Mouse (Mus musculus): ENCODE data around the gene Tnf. TPM values are rescaled to one million over a fixed set of nuclear protein-coding genes. Genes with fewer than 3 reads are reported as not detected.
A peak's percentile ranks its signal among the peaks of the same experiment; 100 is the strongest.

The Tnf gene
- polyA plus RNA-seq, 1 experiment from 2014 or later: 0.14 TPM

GRCm38 (mm10) chr17:35155451-35155850 is 46.4 kb downstream of the Tnf start:
- no peaks in the 10 kb centered on the region for H3K9me3 ChIP-seq (replicated peaks)
- no peak overlapping the region for H3K9ac ChIP-seq
- no peaks in the 10 kb centered on the region for H3K27me3 ChIP-seq
- ATAC-seq (ENCODE audit: low FRiP score): no peak
- H3K4me1 ChIP-seq: no peaks in the 10 kb centered on the region
- H3K27ac ChIP-seq: no peak overlapping the region
- no peak overlapping the region for H3K4me3 ChIP-seq
- no peak overlapping the region for H3K4me2 ChIP-seq (replicated peaks)
- peaks cover 98% of the 10 kb centered on the region for H3K36me3 ChIP-seq
- WGBS: 96% methylated on average over 12 of the region's 12 CpGs

- no peak for ATAC-seq (ENCODE audit: low FRiP score)
- H3K4me3 ChIP-seq: no peak overlapping the region
- no peak overlapping the region for H3K4me2 ChIP-seq (replicated peaks)
- no peak overlapping the region for H3K9ac ChIP-seq
- peaks cover 98% of the 10 kb centered on the region for H3K36me3 ChIP-seq
- no peaks in the 10 kb centered on the region for H3K4me1 ChIP-seq
- no peaks in the 10 kb centered on the region for H3K9me3 ChIP-seq (replicated peaks)
- no peaks in the 10 kb centered on the region for H3K27me3 ChIP-seq
- H3K27ac ChIP-seq: no peak overlapping the region; the same call in 1 of the 2 replicates
- 76% methylated on average over 7 of the region's 7 CpGs for WGBS
Measured at GRCm38 (mm10) chr17:35154616-35155015, 47.2 kb downstream of the Tnf start.

GRCm38 (mm10) chr17:35153931-35154330 is 47.9 kb downstream of the Tnf start:
- Histone ChIP-seq H3K9ac (no peak overlapping the region), H3K4me1 (no peaks in the 10 kb centered on the region), H3K4me2 (replicated peaks) (no peak overlapping the region), H3K27ac (no peak overlapping the region), H3K4me3 (no peak overlapping the region), H3K36me3 (peaks cover 98% of the 10 kb centered on the region), H3K27me3 (no peaks in the 10 kb centered on the region), H3K9me3 (replicated peaks) (no peaks in the 10 kb centered on the region)
- 93% methylated on average over 4 of the region's 4 CpGs for WGBS
- no peak for ATAC-seq (ENCODE audit: low FRiP score)

GRCm38 (mm10) chr17:35153077-35153476 is 48.7 kb downstream of the Tnf start:
- no peaks in the 10 kb centered on the region for H3K27me3 ChIP-seq
- ATAC-seq (ENCODE audit: low FRiP score): no peak
- WGBS: 92% methylated on average over 9 of the region's 9 CpGs
- no peak overlapping the region for H3K4me3 ChIP-seq
- H3K9me3 ChIP-seq (replicated peaks): no peaks in the 10 kb centered on the region
- H3K4me1 ChIP-seq: no peaks in the 10 kb centered on the region
- H3K36me3 ChIP-seq: peaks cover 98% of the 10 kb centered on the region
- no peak overlapping the region for H3K4me2 ChIP-seq (replicated peaks)
- H3K9ac ChIP-seq: no peak overlapping the region
- no peak overlapping the region for H3K27ac ChIP-seq

GRCm38 (mm10) chr17:35152121-35152520 is 49.7 kb downstream of the Tnf start:
- Histone ChIP-seq H3K27ac (no peak overlapping the region), H3K4me2 (replicated peaks) (no peak overlapping the region), H3K4me3 (no peak overlapping the region), H3K9ac (no peak overlapping the region), H3K27me3 (no peaks in the 10 kb centered on the region), H3K36me3 (peaks cover 96% of the 10 kb centered on the region), H3K4me1 (no peaks in the 10 kb centered on the region), H3K9me3 (replicated peaks) (no peaks in the 10 kb centered on the region)
- 98% methylated on average over 4 of the region's 4 CpGs for WGBS
- no peak for ATAC-seq (ENCODE audit: low FRiP score)

Small RNA genes lying within 50 kb of the gene (microRNA-seq; reads per million reads assigned to microRNA genes)
- gene Mir6973a (not detected), gene Mir6974 (not detected), gene Mir6975 (5.2 reads per million, percentile 13 among the genes with 10 or more reads in this experiment), gene Mir8094 (not detected)

Other genes with a start within 250 kb of the Tnf start
- gene Hspa1b, start 242.8 kb downstream of the Tnf start, polyA plus RNA-seq (2016; fragmentation: Nextera tagmentation; extraction: Ambion mirVana): 0.08 and 0.25 TPM in 2 replicates
- gene Gm20481, start 232.1 kb downstream of the Tnf start, polyA plus RNA-seq (2016; fragmentation: Nextera tagmentation; extraction: Ambion mirVana): 0.99 TPM in 1 of 2 replicates, not detected in the other
- 2.2 and 3.1 TPM in 2 replicates for gene Hspa1a, start 229.9 kb downstream of the Tnf start, polyA plus RNA-seq (2016; fragmentation: Nextera tagmentation; extraction: Ambion mirVana)
- 1.3 TPM in 2 replicates for gene Hspa1l, start 229.3 kb downstream of the Tnf start, polyA plus RNA-seq (2016; fragmentation: Nextera tagmentation; extraction: Ambion mirVana)
- gene Lsm2, start 220.1 kb downstream of the Tnf start, polyA plus RNA-seq (2016; fragmentation: Nextera tagmentation; extraction: Ambion mirVana): 128 and 158 TPM in 2 replicates
- gene Vars, start 201.0 kb downstream of the Tnf start, polyA plus RNA-seq (2016; fragmentation: Nextera tagmentation; extraction: Ambion mirVana): 109 and 110 TPM in 2 replicates
- gene Vwa7, start 185.4 kb downstream of the Tnf start, polyA plus RNA-seq (2016; fragmentation: Nextera tagmentation; extraction: Ambion mirVana): 0.12 and 0.20 TPM in 2 replicates
- gene Sapcd1, start 174.0 kb downstream of the Tnf start, polyA plus RNA-seq (2016; fragmentation: Nextera tagmentation; extraction: Ambion mirVana): 2.4 and 3.6 TPM in 2 replicates
- 3.0 and 3.1 TPM in 2 replicates for gene Msh5, start 155.3 kb downstream of the Tnf start, polyA plus RNA-seq (2016; fragmentation: Nextera tagmentation; extraction: Ambion mirVana)
- 157 and 159 TPM in 2 replicates for gene Clic1, start 152.0 kb downstream of the Tnf start, polyA plus RNA-seq (2016; fragmentation: Nextera tagmentation; extraction: Ambion mirVana)
- 512 and 517 TPM in 2 replicates for gene Ddah2, start 143.0 kb downstream of the Tnf start, polyA plus RNA-seq (2016; fragmentation: Nextera tagmentation; extraction: Ambion mirVana)
- gene Ly6g6c, start 136.6 kb downstream of the Tnf start, polyA plus RNA-seq (2016; fragmentation: Nextera tagmentation; extraction: Ambion mirVana): not detected in 2 replicates
- gene Mpig6b, start 135.8 kb downstream of the Tnf start, polyA plus RNA-seq (2016; fragmentation: Nextera tagmentation; extraction: Ambion mirVana): 0.46 and 0.52 TPM in 2 replicates
- gene Ly6g6e, start 125.1 kb downstream of the Tnf start, polyA plus RNA-seq (2016; fragmentation: Nextera tagmentation; extraction: Ambion mirVana): not detected in 2 replicates
- 2.1 and 2.3 TPM in 2 replicates for gene Ly6g6d, start 123.9 kb downstream of the Tnf start, polyA plus RNA-seq (2016; fragmentation: Nextera tagmentation; extraction: Ambion mirVana)
- 0.47 and 0.62 TPM in 2 replicates for gene Ly6g6f, start 116.4 kb downstream of the Tnf start, polyA plus RNA-seq (2016; fragmentation: Nextera tagmentation; extraction: Ambion mirVana)
- 78.6 and 81.1 TPM in 2 replicates for gene Abhd16a, start 112.7 kb downstream of the Tnf start, polyA plus RNA-seq (2016; fragmentation: Nextera tagmentation; extraction: Ambion mirVana)
- gene Ly6g5c, start 93.7 kb downstream of the Tnf start, polyA plus RNA-seq (2016; fragmentation: Nextera tagmentation; extraction: Ambion mirVana): not detected in 2 replicates
- gene Ly6g5b, start 86.6 kb downstream of the Tnf start, polyA plus RNA-seq (2016; fragmentation: Nextera tagmentation; extraction: Ambion mirVana): 1.4 and 1.5 TPM in 2 replicates
- 19.8 and 20.8 TPM in 2 replicates for gene Gpank1, start 80.6 kb downstream of the Tnf start, polyA plus RNA-seq (2016; fragmentation: Nextera tagmentation; extraction: Ambion mirVana)
- 237 and 276 TPM in 2 replicates for gene Csnk2b, start 80.0 kb downstream of the Tnf start, polyA plus RNA-seq (2016; fragmentation: Nextera tagmentation; extraction: Ambion mirVana)
- gene D17H6S53E, start 75.6 kb downstream of the Tnf start, polyA plus RNA-seq (2016; fragmentation: Nextera tagmentation; extraction: Ambion mirVana): 7.3 and 7.7 TPM in 2 replicates
- 0.39 TPM in 1 of 2 replicates, not detected in the other for gene Apom, start 70.0 kb downstream of the Tnf start, polyA plus RNA-seq (2016; fragmentation: Nextera tagmentation; extraction: Ambion mirVana)
- 87.9 and 88.3 TPM in 2 replicates for gene Bag6, start 66.8 kb downstream of the Tnf start, polyA plus RNA-seq (2016; fragmentation: Nextera tagmentation; extraction: Ambion mirVana)
- gene Prrc2a, start 37.1 kb downstream of the Tnf start, polyA plus RNA-seq (2016; fragmentation: Nextera tagmentation; extraction: Ambion mirVana): 206 and 213 TPM in 2 replicates
- gene Aif1, start 25.9 kb downstream of the Tnf start, polyA plus RNA-seq (2016; fragmentation: Nextera tagmentation; extraction: Ambion mirVana): 7.8 and 7.9 TPM in 2 replicates
- 6.1 and 6.9 TPM in 2 replicates for gene Lst1, start 13.6 kb downstream of the Tnf start, polyA plus RNA-seq (2016; fragmentation: Nextera tagmentation; extraction: Ambion mirVana)
- 0.54 and 0.81 TPM in 2 replicates for gene Ltb, start 7.6 kb downstream of the Tnf start, polyA plus RNA-seq (2016; fragmentation: Nextera tagmentation; extraction: Ambion mirVana)
- gene Lta, start 3.3 kb upstream of the Tnf start, polyA plus RNA-seq (2016; fragmentation: Nextera tagmentation; extraction: Ambion mirVana): not detected in 2 replicates
- gene Gm16181, start 18.8 kb upstream of the Tnf start, polyA plus RNA-seq (2016; fragmentation: Nextera tagmentation; extraction: Ambion mirVana): 0.62 TPM in 1 of 2 replicates, not detected in the other
- 21.1 and 23.0 TPM in 2 replicates for gene Atp6v1g2, start 31.7 kb upstream of the Tnf start, polyA plus RNA-seq (2016; fragmentation: Nextera tagmentation; extraction: Ambion mirVana)
- 12.1 and 12.2 TPM in 2 replicates for gene Nfkbil1, start 33.8 kb upstream of the Tnf start, polyA plus RNA-seq (2016; fragmentation: Nextera tagmentation; extraction: Ambion mirVana)
- 480 and 488 TPM in 2 replicates for gene Ddx39b, start 39.7 kb upstream of the Tnf start, polyA plus RNA-seq (2016; fragmentation: Nextera tagmentation; extraction: Ambion mirVana)
- 38.6 and 46.0 TPM in 2 replicates for gene H2-D1, start 60.7 kb upstream of the Tnf start, polyA plus RNA-seq (2016; fragmentation: Nextera tagmentation; extraction: Ambion mirVana)
- gene H2-Q1, start 118.4 kb upstream of the Tnf start, polyA plus RNA-seq (2016; fragmentation: Nextera tagmentation; extraction: Ambion mirVana): 0.12 TPM in 1 of 2 replicates, not detected in the other
- gene H2-Q2, start 140.2 kb upstream of the Tnf start, polyA plus RNA-seq (2016; fragmentation: Nextera tagmentation; extraction: Ambion mirVana): 0.46 TPM in 1 of 2 replicates, not detected in the other
- gene H2-Q4, start 177.6 kb upstream of the Tnf start, polyA plus RNA-seq (2016; fragmentation: Nextera tagmentation; extraction: Ambion mirVana): 1.6 and 1.7 TPM in 2 replicates
- gene H2-Q6, start 222.8 kb upstream of the Tnf start, polyA plus RNA-seq (2016; fragmentation: Nextera tagmentation; extraction: Ambion mirVana): 0.10 and 0.42 TPM in 2 replicates
- gene H2-Q7, start 237.1 kb upstream of the Tnf start, polyA plus RNA-seq (2016; fragmentation: Nextera tagmentation; extraction: Ambion mirVana): 3.9 and 4.7 TPM in 2 replicates

All from hindbrain, embryonic 12.5 days (tissue).